Mouse (Mus musculus): ENCODE measurements around the gene Olfr1294. TPM values are rescaled to one million over a fixed set of nuclear protein-coding genes. Genes with fewer than 3 reads are reported as not detected.

The Olfr1294 gene
- polyA plus RNA-seq (2012; rRNA removed), result not detected in 2 replicates

DNA sequence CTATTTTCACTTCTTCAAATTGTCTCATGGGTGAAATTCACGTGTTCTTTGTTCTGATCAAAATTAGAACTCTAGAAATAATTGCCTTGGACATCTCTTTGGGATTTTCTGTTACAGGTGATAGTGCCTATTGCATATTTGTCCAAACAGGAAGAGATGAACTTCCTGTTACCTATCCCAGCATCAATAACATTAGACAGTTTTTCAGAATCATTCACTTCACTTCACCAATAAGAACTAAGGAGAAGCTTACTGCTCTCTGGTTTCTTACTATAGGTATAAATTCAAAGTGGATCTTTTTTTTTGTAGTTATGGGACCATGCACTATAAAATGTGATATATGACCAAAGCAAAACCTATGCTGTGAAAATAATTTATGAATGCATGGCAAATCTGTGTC is at the start of gene Olfr1294:
Olfr1294 (minus strand) TSS at position 101 of the 400 bp plus-strand sequence.

DNA sequence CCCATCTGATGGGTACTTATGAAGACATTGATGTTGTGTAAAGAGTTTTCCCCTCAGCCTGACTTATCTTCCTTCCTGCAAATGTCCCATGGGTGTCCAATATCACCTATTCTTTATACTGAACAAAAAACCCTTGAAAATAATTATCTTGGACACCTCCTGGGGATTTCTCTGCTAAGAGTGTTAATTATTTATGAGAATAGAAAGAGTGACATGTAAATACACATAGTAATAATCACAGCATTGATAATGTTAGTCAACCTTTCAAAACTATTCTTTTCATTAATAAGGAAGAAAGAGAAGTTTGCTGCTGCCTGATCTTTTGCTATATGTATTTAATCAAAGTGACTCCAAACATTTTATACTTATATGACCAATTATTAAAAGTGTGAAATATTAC is 29.5 kb upstream of the Olfr1294 start, which contains the start of gene Olfr1295:
Olfr1295 (minus strand) TSS at position 101 of the 400 bp plus-strand sequence.

DNA sequence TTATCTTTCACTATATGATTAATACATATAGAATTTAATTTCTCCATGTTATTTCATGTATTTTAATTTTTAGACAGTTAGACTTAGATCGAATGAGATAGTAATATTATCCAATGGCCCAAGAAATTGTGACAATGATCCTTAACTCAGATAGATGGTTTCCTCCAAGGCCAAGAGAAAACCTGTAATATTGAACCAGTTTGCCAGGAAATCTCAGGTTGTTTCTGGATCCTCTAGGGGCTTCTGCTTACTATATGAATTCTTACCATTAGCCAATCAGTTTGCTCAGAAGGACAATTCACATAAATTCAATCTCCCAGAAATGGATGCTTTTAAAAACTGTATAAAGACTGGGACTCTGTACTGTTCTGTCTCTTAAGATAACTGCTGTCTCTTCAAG is 15.2 kb downstream of the Olfr1294 start, which contains the start of gene Olfr1293-ps:
Olfr1293-ps (plus strand) TSS at position 301 of the 400 bp plus-strand sequence.

DNA sequence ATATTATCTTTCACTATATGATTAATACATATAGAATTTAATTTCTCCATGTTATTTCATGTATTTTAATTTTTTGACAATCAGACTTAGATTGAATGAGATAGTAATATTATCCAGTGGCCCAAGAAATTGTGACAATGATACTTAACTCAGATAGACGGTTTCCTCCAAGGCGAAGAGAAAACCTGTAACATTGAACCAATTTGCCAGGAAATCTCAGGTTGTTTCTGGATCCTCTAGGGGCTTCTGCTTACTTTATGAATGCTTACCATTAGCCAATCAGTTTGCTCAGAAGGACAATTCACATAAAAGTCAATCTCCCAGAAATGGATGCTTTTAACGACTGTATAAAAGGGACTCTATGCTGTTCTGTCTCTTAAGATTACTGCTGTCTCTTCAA is 43.2 kb downstream of the Olfr1294 start, which contains the start of gene Olfr1291-ps1:
Olfr1291-ps1 (plus strand) TSS at position 301 of the 400 bp plus-strand sequence.

DNA sequence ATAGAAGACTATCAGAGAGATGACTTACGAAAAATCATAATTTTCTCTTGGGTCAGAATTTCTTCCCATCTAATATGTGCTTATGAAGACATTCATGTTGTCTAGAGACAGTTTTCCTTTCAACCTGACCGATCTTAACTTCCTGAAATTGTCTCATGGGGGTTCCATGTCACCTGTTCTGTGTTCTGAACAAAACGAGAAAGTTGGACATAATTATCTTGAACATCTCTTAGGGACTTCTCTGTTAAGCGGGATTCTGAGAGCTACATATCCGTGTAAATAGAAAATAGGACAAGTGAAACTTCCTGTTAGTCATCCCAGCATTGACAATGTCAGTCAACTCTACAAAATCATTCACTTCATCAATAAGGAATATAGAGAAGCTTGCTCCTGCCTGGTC is 46.4 kb downstream of the Olfr1294 start, which contains the start of gene Olfr1290:
Olfr1290 (minus strand) TSS at position 101 of the 400 bp plus-strand sequence.

Other genes with a start within 250 kb of the Olfr1294 start
- gene Olfr1279, start 239.7 kb downstream of the Olfr1294 start, polyA plus RNA-seq (2012; rRNA removed), result not detected in 2 replicates
- not detected in 2 replicates for gene Olfr1280, start 226.3 kb downstream of the Olfr1294 start, polyA plus RNA-seq (2012; rRNA removed)
- gene Olfr1281, start 213.8 kb downstream of the Olfr1294 start, polyA plus RNA-seq (2012; rRNA removed), result not detected in 2 replicates
- not detected in 2 replicates for gene Olfr1282, start 204.2 kb downstream of the Olfr1294 start, polyA plus RNA-seq (2012; rRNA removed)
- gene Olfr1283, start 173.5 kb downstream of the Olfr1294 start, polyA plus RNA-seq (2012; rRNA removed), result not detected in 2 replicates
- gene Olfr1284, start 164.8 kb downstream of the Olfr1294 start, polyA plus RNA-seq (2012; rRNA removed), result not detected in 2 replicates
- not detected in 2 replicates for gene Olfr1286, start 117.2 kb downstream of the Olfr1294 start, polyA plus RNA-seq (2012; rRNA removed)
- not detected in 2 replicates for gene Olfr1287, start 91.1 kb downstream of the Olfr1294 start, polyA plus RNA-seq (2012; rRNA removed)
- not detected in 2 replicates for gene Olfr1288, start 66.2 kb downstream of the Olfr1294 start, polyA plus RNA-seq (2012; rRNA removed)
- gene Olfr1289, start 59.5 kb downstream of the Olfr1294 start, polyA plus RNA-seq (2012; rRNA removed), result not detected in 2 replicates
- not detected in 2 replicates for gene Olfr1290, start 46.5 kb downstream of the Olfr1294 start, polyA plus RNA-seq (2012; rRNA removed)
- gene Olfr1291-ps1, start 43.1 kb downstream of the Olfr1294 start, polyA plus RNA-seq (2012; rRNA removed), result not detected in 2 replicates
- not detected in 2 replicates for gene Olfr1293-ps, start 15.1 kb downstream of the Olfr1294 start, polyA plus RNA-seq (2012; rRNA removed)
- gene Olfr1295, start 29.4 kb upstream of the Olfr1294 start, polyA plus RNA-seq (2012; rRNA removed), result not detected in 2 replicates
- not detected in 2 replicates for gene Olfr1297, start 86.2 kb upstream of the Olfr1294 start, polyA plus RNA-seq (2012; rRNA removed)
- not detected in 2 replicates for gene Olfr1298, start 108.9 kb upstream of the Olfr1294 start, polyA plus RNA-seq (2012; rRNA removed)
- gene Olfr1299, start 121.1 kb upstream of the Olfr1294 start, polyA plus RNA-seq (2012; rRNA removed), result not detected in 2 replicates
- gene Olfr1301, start 210.7 kb upstream of the Olfr1294 start, polyA plus RNA-seq (2012; rRNA removed), result not detected in 2 replicates
- gene Olfr1302, start 237.1 kb upstream of the Olfr1294 start, polyA plus RNA-seq (2012; rRNA removed), result not detected in 2 replicates